ENCODE assay signal across 8 mouse cellular contexts in the genomic region with DNA sequence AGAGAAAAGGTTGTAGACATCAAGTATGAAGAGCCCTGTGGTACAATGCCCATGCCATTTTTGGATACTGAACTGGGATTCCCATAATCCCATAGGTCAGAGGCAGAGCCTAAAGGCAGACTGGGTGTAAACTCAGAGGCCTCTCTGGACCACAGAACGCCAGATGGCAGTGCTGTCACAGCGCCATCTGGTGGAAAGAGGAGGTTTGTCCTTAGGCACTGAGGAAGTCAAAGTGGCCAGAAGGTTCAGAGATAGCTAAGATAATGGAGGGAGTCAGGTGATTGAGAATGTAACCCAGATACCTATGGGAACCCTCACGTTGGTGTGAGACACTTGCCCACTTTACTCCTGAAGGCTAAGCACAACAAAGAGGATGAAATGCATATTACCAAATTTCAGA. TPM values are rescaled to one million over a fixed set of nuclear protein-coding genes. Genes with fewer than 3 reads are reported as not detected.
A peak's percentile ranks its signal among the peaks of the same experiment; 100 is the strongest.
DNase-seq lines count a peak whose midpoint lies in the region; ATAC-seq and TF ChIP-seq lines count a peak whose summit lies in the region.

No protein-coding gene starts in this region.

- TF ChIP-seq POLR2A in testis, adult 2 months (IDR thresholded peaks at IDR 0.05; ENCODE audit: control insufficient read depth, low read depth, low read length), result no peak

- DNase-seq in midbrain, embryonic 11.5 days (ENCODE audit: low spot score, missing footprints), result peak; percentile 96
- peak; percentile 85 for DNase-seq in adrenal gland, postnatal 14 days
- DNase-seq in embryonic facial prominence, embryonic 10.5 days (ENCODE audit: low spot score), result peak; percentile 65
- peak; percentile 86 for DNase-seq in hindbrain, embryonic 11.5 days (ENCODE audit: low spot score)
- peak; percentile 42 for DNase-seq in left cerebral cortex, postnatal 36 days (ENCODE audit: low spot score in 2 of 2)
- peak; percentile 81 for DNase-seq in midbrain, embryonic 14.5 days

- H3K27ac ChIP-seq in midbrain, embryonic 11.5 days (ENCODE audit: low read depth, low read length), result no peak overlapping the region
- no peak overlapping the region for H3K27ac ChIP-seq in midbrain, embryonic 15.5 days
- H3K27ac ChIP-seq in embryonic facial prominence, embryonic 10.5 days (replicated peaks), result no peak overlapping the region
- no peak overlapping the region for H3K27ac ChIP-seq in hindbrain, embryonic 11.5 days (ENCODE audit: low read depth, low read length)
- no peak overlapping the region for H3K27ac ChIP-seq in midbrain, embryonic 14.5 days (replicated peaks; ENCODE audit: low read depth, low read length)
- H3K27ac ChIP-seq in testis, adult 2 months (ENCODE audit: control insufficient read depth, insufficient read depth, low read depth, low read length), result no peak overlapping the region

- H3K36me3 ChIP-seq in midbrain, embryonic 11.5 days (ENCODE audit: control insufficient read depth, insufficient read depth, low read length), result no peaks in the 10 kb centered on the region
- H3K36me3 ChIP-seq in midbrain, embryonic 15.5 days (replicated peaks), result no peaks in the 10 kb centered on the region
- no peaks in the 10 kb centered on the region for H3K36me3 ChIP-seq in embryonic facial prominence, embryonic 10.5 days (replicated peaks)
- no peaks in the 10 kb centered on the region; the same call in 1 of the 2 replicates for H3K36me3 ChIP-seq in hindbrain, embryonic 11.5 days (ENCODE audit: control insufficient read depth, insufficient read depth, low read length)
- H3K36me3 ChIP-seq in midbrain, embryonic 14.5 days (ENCODE audit: control insufficient read depth, insufficient read depth, low read length), result no peaks in the 10 kb centered on the region
- no peaks in the 10 kb centered on the region for H3K36me3 ChIP-seq in testis, adult 2 months (ENCODE audit: control insufficient read depth, insufficient read depth, low read length)

- peak; percentile 76; the same call in 1 of the 2 replicates for ATAC-seq in midbrain, embryonic 11.5 days (ENCODE audit: low FRiP score)
- no peak for ATAC-seq in midbrain, embryonic 15.5 days (replicated peaks)
- peak; percentile 64; the same call in 1 of the 2 replicates for ATAC-seq in hindbrain, embryonic 11.5 days (ENCODE audit: low FRiP score)
- peak; percentile 17; the same call in 1 of the 2 replicates for ATAC-seq in midbrain, embryonic 14.5 days (ENCODE audit: low FRiP score, low TSS enrichment)

- no peaks in the 10 kb centered on the region for H3K27me3 ChIP-seq in midbrain, embryonic 11.5 days (ENCODE audit: control insufficient read depth, insufficient read depth, low read length)
- H3K27me3 ChIP-seq in midbrain, embryonic 15.5 days (replicated peaks), result no peaks in the 10 kb centered on the region
- no peaks in the 10 kb centered on the region for H3K27me3 ChIP-seq in embryonic facial prominence, embryonic 10.5 days (replicated peaks; ENCODE audit: low read depth, poor library complexity, severe bottlenecking)
- H3K27me3 ChIP-seq in hindbrain, embryonic 11.5 days (ENCODE audit: control insufficient read depth, insufficient read depth, low read length), result no peaks in the 10 kb centered on the region
- H3K27me3 ChIP-seq in midbrain, embryonic 14.5 days (ENCODE audit: control insufficient read depth, insufficient read depth, low read length), result no peaks in the 10 kb centered on the region
- H3K27me3 ChIP-seq in testis, adult 2 months (ENCODE audit: control insufficient read depth, insufficient read depth, low read length), result no peaks in the 10 kb centered on the region

- H3K9me3 ChIP-seq in midbrain, embryonic 11.5 days (ENCODE audit: control insufficient read depth, low read length), result no peaks in the 10 kb centered on the region
- H3K9me3 ChIP-seq in midbrain, embryonic 15.5 days, result no peaks in the 10 kb centered on the region
- H3K9me3 ChIP-seq in embryonic facial prominence, embryonic 10.5 days, result no peaks in the 10 kb centered on the region
- H3K9me3 ChIP-seq in hindbrain, embryonic 11.5 days (ENCODE audit: control insufficient read depth, low read length), result no peaks in the 10 kb centered on the region
- no peaks in the 10 kb centered on the region for H3K9me3 ChIP-seq in midbrain, embryonic 14.5 days (ENCODE audit: control insufficient read depth, low read length)

- no peak overlapping the region for H3K4me3 ChIP-seq in midbrain, embryonic 11.5 days (ENCODE audit: low read depth, low read length)
- no peak overlapping the region for H3K4me3 ChIP-seq in midbrain, embryonic 15.5 days
- no peak overlapping the region for H3K4me3 ChIP-seq in embryonic facial prominence, embryonic 10.5 days
- H3K4me3 ChIP-seq in hindbrain, embryonic 11.5 days (ENCODE audit: low read depth, low read length), result no peak overlapping the region
- no peak overlapping the region for H3K4me3 ChIP-seq in midbrain, embryonic 14.5 days (replicated peaks; ENCODE audit: low read depth, low read length)
- H3K4me3 ChIP-seq in testis, adult 2 months (ENCODE audit: control insufficient read depth, low read depth, low read length), result no peak overlapping the region

- H3K9ac ChIP-seq in midbrain, embryonic 11.5 days (ENCODE audit: low read length), result no peak overlapping the region
- no peak overlapping the region for H3K9ac ChIP-seq in midbrain, embryonic 15.5 days
- no peak overlapping the region for H3K9ac ChIP-seq in hindbrain, embryonic 11.5 days (ENCODE audit: low read depth, low read length)
- no peak overlapping the region for H3K9ac ChIP-seq in midbrain, embryonic 14.5 days (replicated peaks; ENCODE audit: low read length)

- peak; percentile 92; the same call in 1 of the 2 replicates for TF ChIP-seq CTCF in testis, adult 2 months (IDR thresholded peaks at IDR 0.05; ENCODE audit: control insufficient read depth, insufficient read depth, insufficient replicate concordance, low read depth, low read length)

- H3K4me2 ChIP-seq in midbrain, embryonic 11.5 days, result no peak overlapping the region
- no peak overlapping the region for H3K4me2 ChIP-seq in midbrain, embryonic 15.5 days
- H3K4me2 ChIP-seq in hindbrain, embryonic 11.5 days (replicated peaks; ENCODE audit: low read depth, low read length), result no peak overlapping the region
- no peak overlapping the region for H3K4me2 ChIP-seq in midbrain, embryonic 14.5 days (ENCODE audit: low read length)

- 1% methylated on average over 3 of the region's 3 CpGs for WGBS in midbrain, embryonic 11.5 days
- WGBS in midbrain, embryonic 15.5 days, result 0% methylated on average over 3 of the region's 3 CpGs
- under 1% methylated on average over 3 of the region's 3 CpGs for WGBS in embryonic facial prominence, embryonic 10.5 days
- 0% methylated on average over 3 of the region's 3 CpGs for WGBS in hindbrain, embryonic 11.5 days
- WGBS in midbrain, embryonic 14.5 days, result 2% methylated on average over 3 of the region's 3 CpGs

- intact Hi-C loops in left cerebral cortex, postnatal 36 days (cut with DNase I), result loop anchor here (5.0 to 10.0 kb wide), 2 partner anchors 67 to 429 kb away; a partner anchor contains a TSS

- no peaks in the 10 kb centered on the region for H3K4me1 ChIP-seq in midbrain, embryonic 11.5 days (ENCODE audit: control insufficient read depth, insufficient read depth, low read length)
- no peaks in the 10 kb centered on the region for H3K4me1 ChIP-seq in midbrain, embryonic 15.5 days
- no peaks in the 10 kb centered on the region for H3K4me1 ChIP-seq in embryonic facial prominence, embryonic 10.5 days
- H3K4me1 ChIP-seq in hindbrain, embryonic 11.5 days (replicated peaks; ENCODE audit: control insufficient read depth, insufficient read depth, low read length), result no peaks in the 10 kb centered on the region
- H3K4me1 ChIP-seq in midbrain, embryonic 14.5 days (ENCODE audit: control insufficient read depth, insufficient read depth, low read length), result no peaks in the 10 kb centered on the region
- no peaks in the 10 kb centered on the region; the same call in 1 of the 2 replicates for H3K4me1 ChIP-seq in testis, adult 2 months (ENCODE audit: control insufficient read depth, insufficient read depth, low read length)

RNA-seq across cellular contexts. Expression of a gene that starts 18.3 kb away (rescaled TPM):
- 33.6 and 34.4 TPM in 2 replicates for polyA plus RNA-seq in midbrain, embryonic 11.5 days (2014; fragmentation: Nextera tagmentation; extraction: Ambion mirVana)
- polyA plus RNA-seq in midbrain, embryonic 15.5 days (2015; fragmentation: Nextera tagmentation; extraction: Ambion mirVana), result 45.2 and 47.1 TPM in 2 replicates
- 0.75 and 0.93 TPM in 2 replicates for total RNA-seq in adrenal gland, postnatal 14 days (2021)
- polyA plus RNA-seq in embryonic facial prominence, embryonic 10.5 days (2016; fragmentation: Nextera tagmentation; extraction: Ambion mirVana), result 9.1 and 9.9 TPM in 2 replicates
- 37.3 and 40.0 TPM in 2 replicates for polyA plus RNA-seq in hindbrain, embryonic 11.5 days (2014; fragmentation: Nextera tagmentation; extraction: Ambion mirVana)
- total RNA-seq in left cerebral cortex, postnatal 36 days (2021), result 1 to 10 TPM; 7.0 to 7.7 TPM
- polyA plus RNA-seq in midbrain, embryonic 14.5 days (2014; fragmentation: Nextera tagmentation; extraction: Ambion mirVana), result 37.2 and 44.6 TPM in 2 replicates
- polyA plus RNA-seq in testis, adult 2 months (2012; rRNA removed), result 0.25 and 0.28 TPM in 2 replicates

RNA-seq across cellular contexts. Expression of a gene that starts 23.1 kb away (rescaled TPM):
- 137 and 139 TPM in 2 replicates for polyA plus RNA-seq in midbrain, embryonic 11.5 days (2014; fragmentation: Nextera tagmentation; extraction: Ambion mirVana)
- polyA plus RNA-seq in midbrain, embryonic 15.5 days (2015; fragmentation: Nextera tagmentation; extraction: Ambion mirVana), result 99.8 and 102 TPM in 2 replicates
- 42.4 and 49.8 TPM in 2 replicates for total RNA-seq in adrenal gland, postnatal 14 days (2021)
- 139 and 149 TPM in 2 replicates for polyA plus RNA-seq in embryonic facial prominence, embryonic 10.5 days (2016; fragmentation: Nextera tagmentation; extraction: Ambion mirVana)
- polyA plus RNA-seq in hindbrain, embryonic 11.5 days (2014; fragmentation: Nextera tagmentation; extraction: Ambion mirVana), result 115 and 120 TPM in 2 replicates
- total RNA-seq in left cerebral cortex, postnatal 36 days (2021), result 10 to 100 TPM; 47.7 to 58.0 TPM
- polyA plus RNA-seq in midbrain, embryonic 14.5 days (2014; fragmentation: Nextera tagmentation; extraction: Ambion mirVana), result 76.9 and 92.5 TPM in 2 replicates
- polyA plus RNA-seq in testis, adult 2 months (2012; rRNA removed), result 17.5 and 19.0 TPM in 2 replicates

RNA-seq across cellular contexts. Expression of a gene that starts 30.3 kb away (rescaled TPM):
- 15.8 and 19.5 TPM in 2 replicates for polyA plus RNA-seq in midbrain, embryonic 11.5 days (2014; fragmentation: Nextera tagmentation; extraction: Ambion mirVana)
- 28.9 and 31.4 TPM in 2 replicates for polyA plus RNA-seq in midbrain, embryonic 15.5 days (2015; fragmentation: Nextera tagmentation; extraction: Ambion mirVana)
- total RNA-seq in adrenal gland, postnatal 14 days (2021), result 92.0 and 92.5 TPM in 2 replicates
- polyA plus RNA-seq in embryonic facial prominence, embryonic 10.5 days (2016; fragmentation: Nextera tagmentation; extraction: Ambion mirVana), result 23.2 and 23.4 TPM in 2 replicates
- polyA plus RNA-seq in hindbrain, embryonic 11.5 days (2014; fragmentation: Nextera tagmentation; extraction: Ambion mirVana), result 19.7 and 19.9 TPM in 2 replicates
- total RNA-seq in left cerebral cortex, postnatal 36 days (2021), result 10 to 100 TPM; 24.1 to 24.4 TPM
- 26.1 and 27.5 TPM in 2 replicates for polyA plus RNA-seq in midbrain, embryonic 14.5 days (2014; fragmentation: Nextera tagmentation; extraction: Ambion mirVana)
- polyA plus RNA-seq in testis, adult 2 months (2012; rRNA removed), result 13.8 and 15.6 TPM in 2 replicates

Comparison
In these comparisons a context has a peak if more than half of its experiments do, and no peak if none do; other contexts are left out.
1. DNase-seq: peak in every context shown above with its lines; median percentile 96 in midbrain, embryonic 11.5 days; 86 in hindbrain, embryonic 11.5 days; 85 in adrenal gland, postnatal 14 days; 81 in midbrain, embryonic 14.5 days; 65 in embryonic facial prominence, embryonic 10.5 days; 42 in left cerebral cortex, postnatal 36 days.